8 mouse cellular contexts compared by ENCODE assay signal in genomic region chr2:60125049-60126004, GRCm38 (mm10).
DNase-seq lines count a peak whose midpoint lies in the region; ATAC-seq and TF ChIP-seq lines count a peak whose summit lies in the region.

No protein-coding gene starts in this region.

- H3K4me1 ChIP-seq in embryonic facial prominence, embryonic 15.5 days: peaks cover 11% of the 10 kb centered on the region
- H3K4me1 ChIP-seq in heart, embryonic 11.5 days (ENCODE audit: control insufficient read depth, insufficient read depth, low read length): peaks cover 9% of the 10 kb centered on the region
- peaks cover 26% of the 10 kb centered on the region for H3K4me1 ChIP-seq in kidney, embryonic 14.5 days (ENCODE audit: control insufficient read depth, insufficient read depth, low read length)
- peaks cover 7% of the 10 kb centered on the region; the same call in 1 of the 2 replicates for H3K4me1 ChIP-seq in liver, adult 2 months (ENCODE audit: control insufficient read depth, insufficient read depth, low read length)

- H3K79me2 ChIP-seq in liver, adult 2 months (ENCODE audit: control insufficient read depth, insufficient read depth, low read length): peaks cover 7% of the 10 kb centered on the region; the same call in 1 of the 2 replicates

- under 1% methylated on average over 54 of the region's 83 CpGs for WGBS in embryonic facial prominence, embryonic 15.5 days
- under 1% methylated on average over 42 of the region's 83 CpGs for WGBS in heart, embryonic 11.5 days (ENCODE audit: insufficient replicate concordance)
- under 1% methylated on average over 48 of the region's 83 CpGs for WGBS in kidney, embryonic 14.5 days
- under 1% methylated on average over 65 of the region's 83 CpGs for WGBS in liver, adult 2 months

- TF ChIP-seq POLR2A in liver, adult 2 months (IDR thresholded peaks at IDR 0.05; ENCODE audit: extremely low read depth, insufficient read depth, low read length): no peak

- H3K9me3 ChIP-seq in embryonic facial prominence, embryonic 15.5 days (replicated peaks): no peaks in the 10 kb centered on the region
- H3K9me3 ChIP-seq in heart, embryonic 11.5 days (replicated peaks; ENCODE audit: control insufficient read depth, low read length): no peaks in the 10 kb centered on the region
- H3K9me3 ChIP-seq in kidney, embryonic 14.5 days (ENCODE audit: control insufficient read depth, low read length): no peaks in the 10 kb centered on the region

- H3K27ac ChIP-seq in embryonic facial prominence, embryonic 15.5 days (replicated peaks): peak overlapping the region; percentile 100
- H3K27ac ChIP-seq in heart, embryonic 11.5 days (ENCODE audit: low read depth, low read length): peak overlapping the region; percentile 98
- peak overlapping the region; percentile 99 for H3K27ac ChIP-seq in kidney, embryonic 14.5 days (ENCODE audit: low read depth, low read length)
- peak overlapping the region; percentile 98 for H3K27ac ChIP-seq in liver, adult 2 months (replicated peaks; ENCODE audit: insufficient read depth, low read depth, low read length)

- peak overlapping the region; percentile 99 for H3K9ac ChIP-seq in embryonic facial prominence, embryonic 15.5 days
- peak overlapping the region; percentile 96 for H3K9ac ChIP-seq in heart, embryonic 11.5 days (ENCODE audit: low read depth, low read length)
- H3K9ac ChIP-seq in kidney, embryonic 14.5 days (ENCODE audit: low read depth, low read length): peak overlapping the region; percentile 99
- H3K9ac ChIP-seq in liver, adult 2 months (ENCODE audit: low read depth, low read length): peak overlapping the region; percentile 100

- TF ChIP-seq CTCF in liver, adult 2 months (IDR thresholded peaks at IDR 0.05; ENCODE audit: low read depth, low read length): no peak

- peak; percentile 79 for ATAC-seq in embryonic facial prominence, embryonic 15.5 days (ENCODE audit: insufficient number of reproducible peaks, low FRiP score, low TSS enrichment, low read depth)
- ATAC-seq in heart, embryonic 11.5 days (replicated peaks; ENCODE audit: insufficient number of reproducible peaks, low FRiP score, low TSS enrichment): peak; percentile 71
- ATAC-seq in kidney, embryonic 14.5 days (ENCODE audit: low FRiP score, low TSS enrichment): peak; percentile 76
- ATAC-seq in monocyte, adult 5-6 weeks (replicated peaks; ENCODE audit: insufficient number of reproducible peaks, low FRiP score, low TSS enrichment, poor library complexity, severe bottlenecking): peak; percentile 55; the same call in 1 of the 2 replicates

- H3K36me3 ChIP-seq in embryonic facial prominence, embryonic 15.5 days: no peaks in the 10 kb centered on the region
- no peaks in the 10 kb centered on the region for H3K36me3 ChIP-seq in heart, embryonic 11.5 days (ENCODE audit: control insufficient read depth, insufficient read depth, low read length)
- H3K36me3 ChIP-seq in kidney, embryonic 14.5 days (ENCODE audit: control insufficient read depth, insufficient read depth, low read length): no peaks in the 10 kb centered on the region
- no peaks in the 10 kb centered on the region for H3K36me3 ChIP-seq in liver, adult 2 months (ENCODE audit: control insufficient read depth, insufficient read depth, low read length)

- H3K4me3 ChIP-seq in embryonic facial prominence, embryonic 15.5 days (replicated peaks): peak overlapping the region; percentile 82
- H3K4me3 ChIP-seq in heart, embryonic 11.5 days (ENCODE audit: low read depth, low read length): peak overlapping the region; percentile 70
- peak overlapping the region; percentile 90 for H3K4me3 ChIP-seq in kidney, embryonic 14.5 days (ENCODE audit: low read length)
- peak overlapping the region; percentile 98 for H3K4me3 ChIP-seq in liver, adult 2 months (ENCODE audit: insufficient read depth, low read depth, low read length)

- H3K27me3 ChIP-seq in embryonic facial prominence, embryonic 15.5 days: no peaks in the 10 kb centered on the region
- no peaks in the 10 kb centered on the region for H3K27me3 ChIP-seq in heart, embryonic 11.5 days (ENCODE audit: control insufficient read depth, insufficient read depth, low read length)
- H3K27me3 ChIP-seq in kidney, embryonic 14.5 days (ENCODE audit: control insufficient read depth, insufficient read depth, low read length): no peaks in the 10 kb centered on the region
- H3K27me3 ChIP-seq in liver, adult 2 months (ENCODE audit: control insufficient read depth, insufficient read depth, low read length): no peaks in the 10 kb centered on the region

- peak; percentile 80 for DNase-seq in A20 (ENCODE audit: low read depth, low spot score)
- DNase-seq in adrenal gland, postnatal 4 days (ENCODE audit: low spot score in 2 of 2): peak; percentile 36 to 44
- DNase-seq in liver, adult 2 months (ENCODE audit: extremely low read depth, low read depth, low spot score): peak; percentile 76
- DNase-seq in spleen, postnatal 4 days (ENCODE audit: low spot score in 2 of 2): peak; percentile 58 to 88

- H3K4me2 ChIP-seq in embryonic facial prominence, embryonic 15.5 days (replicated peaks): peak overlapping the region; percentile 52
- H3K4me2 ChIP-seq in heart, embryonic 11.5 days: peak overlapping the region; percentile 74
- H3K4me2 ChIP-seq in kidney, embryonic 14.5 days (replicated peaks; ENCODE audit: low read depth, low read length): peak overlapping the region; percentile 62

Comparison
In these comparisons a context has a peak if more than half of its experiments do, and no peak if none do; other contexts are left out.
1. Peak in every context shown above with its lines: DNase-seq, ATAC-seq, H3K4me3 ChIP-seq and H3K27ac ChIP-seq.